Comparison of ENCODE assay signal across 10 mouse cellular contexts in genomic region chr6:120970939-120971796, GRCm38 (mm10). TPM values are rescaled to one million over a fixed set of nuclear protein-coding genes. Genes with fewer than 3 reads are reported as not detected.
A peak's percentile ranks its signal among the peaks of the same experiment; 100 is the strongest.
DNase-seq lines count a peak whose midpoint lies in the region; ATAC-seq and TF ChIP-seq lines count a peak whose summit lies in the region.
"Had no signal": no experiment of that assay in that cellular context is flagged by ENCODE, and none has a peak within 500 bp of the region (broad histone marks: within the 10 kb centered on the region; RNA-seq: fewer than 3 reads in every experiment).

No protein-coding gene starts in this region.

- H3K27ac ChIP-seq in hindbrain, postnatal 0 days: no peak overlapping the region
- H3K27ac ChIP-seq in heart, embryonic 10.5 days: no peak overlapping the region
- H3K27ac ChIP-seq: midbrain, embryonic 12.5 days had no signal

- peaks cover 20% of the 10 kb centered on the region for H3K36me3 ChIP-seq in hindbrain, postnatal 0 days (ENCODE audit: insufficient read depth, low read length)
- H3K36me3 ChIP-seq in heart, embryonic 10.5 days: peaks cover 51% of the 10 kb centered on the region

- ATAC-seq in CD4-positive, CD25-positive, alpha-beta regulatory T cell, adult 4 months: peak; percentile 25
- 0 out of 2 replicates have a peak, but pooled peaks have one; percentile 11 for ATAC-seq in erythroid progenitor cell, adult 5-6 weeks (replicated peaks; ENCODE audit: low FRiP score, poor library complexity, severe bottlenecking)
- ATAC-seq in hindbrain, postnatal 0 days: peak; percentile 55; the same call in 1 of the 2 replicates

- WGBS in hindbrain, postnatal 0 days: 64% methylated on average over 8 of the region's 8 CpGs
- 67% methylated on average over 8 of the region's 8 CpGs for WGBS in heart, embryonic 10.5 days

- H3K9me3 ChIP-seq in hindbrain, postnatal 0 days (ENCODE audit: low read length): no peaks in the 10 kb centered on the region
- H3K9me3 ChIP-seq in heart, embryonic 10.5 days: no peaks in the 10 kb centered on the region
- H3K9me3 ChIP-seq: midbrain, embryonic 12.5 days had no signal

- no peak for TF ChIP-seq CTCF in hindbrain, postnatal 0 days (IDR thresholded peaks at IDR 0.05; ENCODE audit: low read depth)

- no peaks in the 10 kb centered on the region for H3K27me3 ChIP-seq in hindbrain, postnatal 0 days (ENCODE audit: insufficient read depth, low read length)
- no peaks in the 10 kb centered on the region for H3K27me3 ChIP-seq in heart, embryonic 10.5 days (ENCODE audit: insufficient read depth, poor library complexity, severe bottlenecking)
- H3K27me3 ChIP-seq: midbrain, embryonic 12.5 days had no signal

- no peak overlapping the region for H3K9ac ChIP-seq in hindbrain, postnatal 0 days (replicated peaks; ENCODE audit: low read length)
- H3K9ac ChIP-seq: lung, embryonic 14.5 days; midbrain, embryonic 12.5 days had no signal

- no peak overlapping the region for H3K4me2 ChIP-seq in hindbrain, postnatal 0 days (ENCODE audit: low read depth, low read length)
- H3K4me2 ChIP-seq: lung, embryonic 14.5 days; midbrain, embryonic 12.5 days had no signal

- no peak overlapping the region for H3K4me3 ChIP-seq in hindbrain, postnatal 0 days (ENCODE audit: low read length)
- H3K4me3 ChIP-seq in heart, embryonic 10.5 days: no peak overlapping the region
- H3K4me3 ChIP-seq: midbrain, embryonic 12.5 days had no signal

- H3K4me1 ChIP-seq in hindbrain, postnatal 0 days (ENCODE audit: insufficient read depth, low read length): no peaks in the 10 kb centered on the region
- peaks cover 12% of the 10 kb centered on the region; the same call in 1 of the 2 replicates for H3K4me1 ChIP-seq in heart, embryonic 10.5 days
- H3K4me1 ChIP-seq: midbrain, embryonic 12.5 days had no signal

- DNase-seq in kidney, adult 18-20 months: peak; percentile 17
- DNase-seq in kidney, postnatal 14 days: no peak
- no peak for DNase-seq in hindbrain, postnatal 0 days (ENCODE audit: low spot score)
- no peak for DNase-seq in spleen, adult 12 weeks (ENCODE audit: low spot score)
- no peak for DNase-seq in heart, embryonic 10.5 days (ENCODE audit: low spot score)
- DNase-seq in B cell, adult 2 months: no peak

RNA-seq across cellular contexts. Expression of gene Bid, which starts 54.5 kb away (rescaled TPM):
- 10 to 100 TPM; 51.9 to 73.2 TPM for polyA plus RNA-seq in CD4-positive, CD25-positive, alpha-beta regulatory T cell, adult 4 months (2017; shearing (Covaris generic))
- total RNA-seq in erythroid progenitor cell, adult 5-6 weeks (2015; ENCODE audit: low replicate concordance): 9.6 and 11.5 TPM in 2 replicates
- 6.3 and 7.7 TPM in 2 replicates for total RNA-seq in erythroid progenitor cell, adult 5-6 weeks (2017; ENCODE audit: low replicate concordance)
- 34.3 and 43.6 TPM in 2 replicates for total RNA-seq in hindbrain, postnatal 0 days (2014; rRNA removed)
- polyA plus RNA-seq in hindbrain, postnatal 0 days (2015; fragmentation: Nextera tagmentation; extraction: Ambion mirVana): 41.5 and 44.3 TPM in 2 replicates
- polyA plus RNA-seq in heart, embryonic 10.5 days (2016; fragmentation: Nextera tagmentation; extraction: Ambion mirVana): 12.7 and 16.5 TPM in 2 replicates
